Mouse (Mus musculus): Measurements from ENCODE around the gene Rtn4r.
A peak's percentile ranks its signal among the peaks of the same experiment; 100 is the strongest.
"Not testable (repeated sequence)": the region's sequence is repeated elsewhere in the genome, so short reads cannot be mapped to it uniquely, and the experiment has no call there.

Rtn4r gene

DNA sequence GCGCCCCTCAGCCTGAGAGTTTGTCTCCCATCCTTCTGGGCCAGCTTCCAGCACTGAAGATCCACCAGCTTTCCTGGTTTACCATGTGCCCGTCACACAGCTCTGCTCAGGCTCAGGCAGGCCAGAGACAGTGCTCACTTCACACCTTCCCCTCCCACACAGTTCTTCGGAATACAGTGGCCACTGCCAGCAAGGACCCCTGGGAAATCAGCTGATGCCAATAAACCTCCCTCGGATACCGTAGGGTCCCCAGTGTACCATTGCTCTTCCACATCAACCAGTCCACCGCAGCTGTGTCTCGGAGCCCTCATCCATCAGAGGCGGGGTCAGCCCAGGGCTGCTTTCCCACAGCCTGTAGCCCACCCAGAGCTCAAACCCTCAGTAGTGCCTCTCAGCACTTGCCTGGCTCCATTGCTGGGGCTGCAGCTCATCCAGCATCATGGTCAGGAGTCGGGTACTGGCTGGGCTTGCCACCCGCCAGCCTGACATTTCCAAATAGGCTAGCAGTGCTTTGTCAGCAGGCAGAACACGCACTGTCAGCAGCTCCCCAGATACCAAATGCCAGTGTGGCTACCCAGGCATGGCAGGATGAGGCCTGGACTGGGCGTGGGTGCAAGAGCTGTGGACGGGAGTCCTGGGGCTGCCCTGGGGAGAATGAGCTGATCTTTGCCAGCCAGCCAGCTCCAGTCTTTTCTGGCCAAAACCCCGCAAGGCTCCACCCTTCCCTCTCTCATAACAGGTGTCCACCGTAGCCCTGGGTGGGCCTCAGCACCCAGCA is 67.0 kb downstream of the Rtn4r start:
- DNase-seq (ENCODE audit: low read depth, low spot score) = no peak

DNA sequence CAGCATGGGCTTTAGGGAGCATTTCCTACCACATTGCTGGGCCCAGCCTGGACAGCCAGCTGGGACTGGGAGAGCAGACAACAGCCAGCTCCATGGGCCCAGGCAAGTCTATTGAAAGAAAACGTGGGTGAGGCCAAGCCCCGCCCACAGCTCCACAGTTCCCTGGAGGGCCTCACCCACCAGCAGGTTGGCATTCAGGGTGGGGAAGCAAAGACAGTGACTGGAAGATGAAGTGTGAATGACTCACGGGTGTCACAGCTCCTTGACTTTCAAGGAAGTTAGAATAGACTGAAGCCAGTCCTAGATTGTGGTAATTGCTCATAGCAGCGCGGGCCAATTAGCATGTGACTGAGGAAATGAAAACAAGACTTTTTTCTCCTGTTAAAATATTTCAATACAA is 67.6 kb downstream of the Rtn4r start:
- DNase-seq (ENCODE audit: low read depth, low spot score) = peak; percentile 18

GRCm38 (mm10) chr16:18195561-18195960 is 68.1 kb downstream of the Rtn4r start:
- DNase-seq (ENCODE audit: low read depth, low spot score) = not testable (repeated sequence)

GRCm38 (mm10) chr16:18197881-18198280 is 70.4 kb downstream of the Rtn4r start:
- DNase-seq (ENCODE audit: low read depth, low spot score) = no peak

- DNase-seq (ENCODE audit: low read depth, low spot score) = no peak
Measured at GRCm38 (mm10) chr16:18198365-18199098, 71.1 kb downstream of the Rtn4r start.

GRCm38 (mm10) chr16:18200062-18200461 is 72.6 kb downstream of the Rtn4r start:
- no peak for DNase-seq (ENCODE audit: low read depth, low spot score)

DNA sequence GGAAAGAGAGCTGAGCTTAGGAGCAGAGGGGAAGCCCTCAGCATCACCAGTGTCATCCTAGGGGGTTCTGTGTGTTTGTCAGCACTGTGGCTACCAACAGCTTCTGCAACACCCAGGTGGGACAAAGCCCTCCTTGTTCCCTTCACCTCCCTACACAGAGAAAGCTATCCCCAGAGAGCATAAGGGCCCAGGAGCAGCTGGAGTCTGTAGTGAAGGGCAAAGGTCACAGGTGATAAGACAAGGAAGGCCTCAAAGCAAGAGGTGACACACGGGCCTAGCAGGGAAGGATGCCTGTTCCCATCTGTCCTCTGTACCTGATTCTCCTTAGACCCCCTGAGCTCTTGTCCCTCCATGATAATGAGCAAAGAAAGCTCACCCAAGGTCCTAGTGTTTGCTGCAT is 74.2 kb downstream of the Rtn4r start:
- no peak for DNase-seq (ENCODE audit: low read depth, low spot score)
